Mouse (Mus musculus) midbrain, embryonic 11.5 days (tissue): Measurements from ENCODE around the gene Fchsd2. TPM values are rescaled to one million over a fixed set of nuclear protein-coding genes. Genes with fewer than 3 reads are reported as not detected.

ENCODE experiments used
- ATAC-seq: fragments of 200-750 bp; cut with Nextera tagmentation; 2 replicates; pipeline ENCODE4 v1.8.0; 2017; ENCODE audit warnings: moderate TSS enrichment, moderate library complexity; ENCODE audit not compliant: low FRiP score
- DNase-seq: peaks from one replicate; pipeline ENCODE4 v3.0.0; 2015; ENCODE audit warnings: low spot score; ENCODE audit errors: missing footprints
- H3K27ac ChIP-seq: fragments of 300-500 bp; sonication (generic); 2 replicates; pipeline ENCODE4 v1.5.1; 2014; ENCODE audit warnings: low read depth, low read length
- H3K27me3 ChIP-seq: fragments of 300-500 bp; sonication (generic); 2 replicates; pipeline ENCODE4 v1.6.1; 2014; ENCODE audit warnings: mild to moderate bottlenecking, low read length, moderate library complexity, mixed read lengths; ENCODE audit not compliant: control insufficient read depth, insufficient read depth
- H3K36me3 ChIP-seq: fragments of 300-500 bp; sonication (generic); 2 replicates; pipeline ENCODE4 v1.6.1; 2014; ENCODE audit warnings: mild to moderate bottlenecking, low read length, moderate library complexity, mixed read lengths; ENCODE audit not compliant: control insufficient read depth, insufficient read depth
- H3K4me1 ChIP-seq: fragments of 300-500 bp; sonication (generic); 2 replicates; pipeline ENCODE4 v1.6.1; 2014; ENCODE audit warnings: low read length; ENCODE audit not compliant: control insufficient read depth, insufficient read depth
- H3K4me2 ChIP-seq: fragments of 300-500 bp; sonication (generic); 2 replicates; pipeline ENCODE4 v1.6.1; 2014; ENCODE audit warnings: mild to moderate bottlenecking, moderate library complexity
- H3K4me3 ChIP-seq: fragments of 300-500 bp; sonication (generic); 2 replicates; pipeline ENCODE4 v1.5.1; 2014; ENCODE audit warnings: low read depth, low read length
- H3K9ac ChIP-seq: fragments of 300-500 bp; sonication (generic); 2 replicates; pipeline ENCODE4 v1.6.1; 2014; ENCODE audit warnings: low read length
- H3K9me3 ChIP-seq: fragments of 300-500 bp; sonication (generic); 2 replicates; pipeline ENCODE4 v1.6.1; 2016; ENCODE audit warnings: low read length; ENCODE audit not compliant: control insufficient read depth
- WGBS: fragments of 180-500 bp; shearing (Covaris S2); extraction: QIAGEN DNeasy Blood & Tissue Kit; methylation state at CpG from one replicate; pipeline ENCODE4 v1.1.7; 2014; 5-methylcytosine and 5-hydroxymethylcytosine counted together
- polyA plus RNA-seq: library from polyadenylated mRNA; unstranded; fragments of >200 nt; fragmentation: Nextera tagmentation; extraction: Ambion mirVana; gene quantifications from 2 replicates; pipeline ENCODE4 v1.2.1, GENCODE M21; 2014

Fchsd2 gene
- polyA plus RNA-seq, 1 experiment from 2014 or later: 24.8 TPM

- Histone ChIP-seq H3K9me3 (no peaks in the 10 kb centered on the region), H3K4me3 (peak overlapping the region; percentile 65), H3K9ac (peak overlapping the region; percentile 57), H3K36me3 (no peaks in the 10 kb centered on the region), H3K4me1 (peaks cover 18% of the 10 kb centered on the region), H3K4me2 (peak overlapping the region; percentile 65), H3K27me3 (peaks cover 7% of the 10 kb centered on the region; the same call in 1 of the 2 replicates), H3K27ac (no peak overlapping the region; the same call in 1 of the 2 replicates)
- no peak for DNase-seq
- no peak for ATAC-seq
- WGBS: under 1% methylated on average over 30 of the region's 30 CpGs
Measured at GRCm38 (mm10) chr7:101301361-101301880, 208.8 kb downstream of the Fchsd2 start.

GRCm38 (mm10) chr7:101301881-101302456 lies 209.3 kb downstream of the Fchsd2 start, which contains the start of gene Atg16l2:
TSS of gene Atg16l2 (minus strand) at chr7:101302251.
- Histone ChIP-seq H3K36me3 (no peaks in the 10 kb centered on the region), H3K4me3 (peak within 1 kb of the TSS; percentile 65), H3K9ac (peak within 1 kb of the TSS; percentile 57), H3K27ac (peak within 1 kb of the TSS; percentile 48), H3K9me3 (no peaks in the 10 kb centered on the region), H3K4me1 (peaks cover 16% of the 10 kb centered on the region), H3K4me2 (peak within 1 kb of the TSS; percentile 65), H3K27me3 (peaks cover 7% of the 10 kb centered on the region; the same call in 1 of the 2 replicates)
- under 1% methylated on average over 39 of the region's 39 CpGs for WGBS
- peak; percentile 99 for DNase-seq
- peak; percentile 96 for ATAC-seq

GRCm38 (mm10) chr7:101302691-101303090 lies 210.0 kb downstream of the Fchsd2 start:
- peaks cover 7% of the 10 kb centered on the region; the same call in 1 of the 2 replicates for H3K27me3 ChIP-seq
- DNase-seq (no peak), ATAC-seq (no peak)
- H3K4me2 ChIP-seq: peak overlapping the region; percentile 65
- no peaks in the 10 kb centered on the region for H3K36me3 ChIP-seq
- no peaks in the 10 kb centered on the region for H3K9me3 ChIP-seq
- peak overlapping the region; percentile 65 for H3K4me3 ChIP-seq
- WGBS: 19% methylated on average over 7 of the region's 7 CpGs
- H3K9ac ChIP-seq: peak overlapping the region; percentile 57
- peak overlapping the region; percentile 48; the same call in 1 of the 2 replicates for H3K27ac ChIP-seq
- H3K4me1 ChIP-seq: peaks cover 14% of the 10 kb centered on the region

GRCm38 (mm10) chr7:101306841-101307240 lies 214.2 kb downstream of the Fchsd2 start:
- H3K4me1 ChIP-seq: peaks cover 7% of the 10 kb centered on the region
- H3K36me3 ChIP-seq: no peaks in the 10 kb centered on the region
- DNase-seq (no peak), ATAC-seq (no peak)
- no peak overlapping the region for H3K4me2 ChIP-seq
- no peaks in the 10 kb centered on the region for H3K9me3 ChIP-seq
- H3K27ac ChIP-seq: no peak overlapping the region
- no peaks in the 10 kb centered on the region for H3K27me3 ChIP-seq
- H3K9ac ChIP-seq: no peak overlapping the region
- H3K4me3 ChIP-seq: no peak overlapping the region
- WGBS: 66% methylated on average over 2 of the region's 2 CpGs

GRCm38 (mm10) chr7:101309985-101310326 lies 217.3 kb downstream of the Fchsd2 start:
- ATAC-seq (no peak; the same call in 1 of the 2 replicates), DNase-seq (no peak)
- Histone ChIP-seq H3K36me3 (no peaks in the 10 kb centered on the region), H3K9ac (peak overlapping the region; percentile 70), H3K27me3 (no peaks in the 10 kb centered on the region), H3K27ac (no peak overlapping the region), H3K9me3 (no peaks in the 10 kb centered on the region), H3K4me1 (no peaks in the 10 kb centered on the region), H3K4me2 (peak overlapping the region; percentile 51), H3K4me3 (peak overlapping the region; percentile 52)
- WGBS: 40% methylated on average over 5 of the region's 5 CpGs

- H3K4me3 ChIP-seq: peak overlapping the region; percentile 52
- H3K9ac ChIP-seq: peak overlapping the region; percentile 70
- H3K4me1 ChIP-seq: no peaks in the 10 kb centered on the region
- H3K9me3 ChIP-seq: no peaks in the 10 kb centered on the region
- H3K4me2 ChIP-seq: peak overlapping the region; percentile 51
- no peaks in the 10 kb centered on the region for H3K36me3 ChIP-seq
- peak; percentile 99 for DNase-seq
- ATAC-seq: peak; percentile 97
- WGBS: under 1% methylated on average over 43 of the region's 43 CpGs
- H3K27ac ChIP-seq: peak overlapping the region; percentile 67
- no peaks in the 10 kb centered on the region for H3K27me3 ChIP-seq
Measured at GRCm38 (mm10) chr7:101310327-101311028, 217.8 kb downstream of the Fchsd2 start.

GRCm38 (mm10) chr7:101311061-101311460 lies 218.4 kb downstream of the Fchsd2 start:
- H3K4me2 ChIP-seq: peak overlapping the region; percentile 51; the same call in 1 of the 2 replicates
- no peaks in the 10 kb centered on the region for H3K27me3 ChIP-seq
- H3K9me3 ChIP-seq: no peaks in the 10 kb centered on the region
- no peak overlapping the region for H3K27ac ChIP-seq
- H3K4me3 ChIP-seq: peak overlapping the region; percentile 52; the same call in 1 of the 2 replicates
- no peak for ATAC-seq
- H3K36me3 ChIP-seq: no peaks in the 10 kb centered on the region
- H3K4me1 ChIP-seq: no peaks in the 10 kb centered on the region
- WGBS: 43% methylated on average over 2 of the region's 2 CpGs
- peak overlapping the region; percentile 70; the same call in 1 of the 2 replicates for H3K9ac ChIP-seq
- no peak for DNase-seq

GRCm38 (mm10) chr7:101313033-101313432 lies 220.4 kb downstream of the Fchsd2 start:
- Histone ChIP-seq H3K9me3 (no peaks in the 10 kb centered on the region), H3K4me3 (no peak overlapping the region), H3K27me3 (no peaks in the 10 kb centered on the region), H3K9ac (no peak overlapping the region), H3K36me3 (no peaks in the 10 kb centered on the region), H3K4me1 (no peaks in the 10 kb centered on the region), H3K4me2 (no peak overlapping the region), H3K27ac (no peak overlapping the region)
- DNase-seq: peak; percentile 54
- 78% methylated on average over 3 of the region's 3 CpGs for WGBS
- no peak for ATAC-seq

GRCm38 (mm10) chr7:101314396-101314795 lies 221.7 kb downstream of the Fchsd2 start:
- H3K9me3 ChIP-seq: no peaks in the 10 kb centered on the region
- H3K27me3 ChIP-seq: 0 out of 2 replicates have a peak, but pooled peaks cover 3% of the 10 kb centered on the region
- WGBS: 68% methylated on average over 5 of the region's 5 CpGs
- no peak overlapping the region for H3K4me3 ChIP-seq
- H3K9ac ChIP-seq: no peak overlapping the region
- H3K36me3 ChIP-seq: no peaks in the 10 kb centered on the region
- ATAC-seq: no peak
- DNase-seq: peak; percentile 64
- H3K27ac ChIP-seq: no peak overlapping the region
- H3K4me2 ChIP-seq: no peak overlapping the region
- no peaks in the 10 kb centered on the region for H3K4me1 ChIP-seq
